Mouse (Mus musculus): ENCODE measurements around the gene Fv1. TPM values are rescaled to one million over a fixed set of nuclear protein-coding genes. Genes with fewer than 3 reads are reported as not detected.

Gene Fv1
- polyA plus RNA-seq, 1 experiment from 2014 or later = 9.0 TPM

DNA sequence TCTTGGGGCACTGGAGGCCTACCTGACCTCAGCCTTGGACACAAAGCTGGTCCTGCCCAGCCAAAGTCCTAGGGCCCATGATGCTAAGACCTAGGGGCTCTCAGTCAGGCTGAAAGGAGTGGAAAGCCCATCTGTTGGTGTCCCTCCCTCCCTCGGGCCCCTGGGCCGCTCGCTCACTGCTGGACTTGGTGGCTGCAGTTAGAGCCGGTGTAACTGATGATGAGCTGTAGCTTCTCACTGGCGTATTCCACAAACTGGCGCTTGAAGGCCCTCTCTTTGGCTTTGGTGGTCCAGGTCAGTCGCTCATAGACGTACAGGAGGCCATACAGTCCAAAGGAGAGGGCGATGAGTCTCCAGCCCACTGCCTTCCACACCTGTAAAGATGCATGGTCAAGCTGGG is 9.8 kb downstream of the Fv1 start:
- WGBS = 95% methylated on average over 9 of the region's 9 CpGs
- H3K4me2 ChIP-seq (ENCODE audit: low read length) = no peak overlapping the region
- no peaks in the 10 kb centered on the region for H3K9me3 ChIP-seq (ENCODE audit: control insufficient read depth, low read length)
- H3K4me3 ChIP-seq (ENCODE audit: low read depth, low read length) = no peak overlapping the region
- no peak overlapping the region for H3K27ac ChIP-seq (ENCODE audit: low read depth)
- no peaks in the 10 kb centered on the region for H3K4me1 ChIP-seq (replicated peaks; ENCODE audit: control insufficient read depth, insufficient read depth, low read length)
- no peaks in the 10 kb centered on the region for H3K27me3 ChIP-seq (replicated peaks; ENCODE audit: control insufficient read depth, insufficient read depth, low read length)
- DNase-seq (ENCODE audit: low spot score) (no peak), ATAC-seq (replicated peaks; ENCODE audit: low FRiP score, low TSS enrichment, low read depth) (no peak)
- H3K36me3 ChIP-seq (ENCODE audit: control insufficient read depth, insufficient read depth, low read length) = peaks cover 90% of the 10 kb centered on the region
- no peak overlapping the region for H3K9ac ChIP-seq (ENCODE audit: low read length)

DNA sequence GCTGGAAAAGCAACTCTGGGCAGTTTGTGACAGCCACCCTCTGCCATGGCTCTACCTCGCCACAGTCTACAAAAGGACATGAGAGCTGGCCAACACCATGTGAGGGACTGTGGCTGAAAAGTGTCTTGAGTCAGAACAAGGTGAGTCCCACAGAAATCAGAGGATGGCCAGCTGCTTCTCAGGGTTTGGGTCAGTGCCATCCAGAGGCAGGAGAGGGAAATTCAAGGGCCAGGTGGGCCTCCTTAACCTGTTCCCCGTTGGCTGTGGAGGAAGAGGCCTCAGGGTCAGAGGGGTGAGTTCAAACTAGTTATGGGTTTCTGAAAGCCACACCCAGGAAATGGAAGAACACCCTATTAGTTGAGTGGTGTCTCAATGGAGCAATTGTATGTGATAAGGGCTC is 10.7 kb downstream of the Fv1 start:
- peaks cover 89% of the 10 kb centered on the region for H3K36me3 ChIP-seq (ENCODE audit: control insufficient read depth, insufficient read depth, low read length)
- no peak for ATAC-seq (replicated peaks; ENCODE audit: low FRiP score, low TSS enrichment, low read depth)
- no peak overlapping the region for H3K4me2 ChIP-seq (ENCODE audit: low read length)
- H3K9me3 ChIP-seq (ENCODE audit: control insufficient read depth, low read length) = no peaks in the 10 kb centered on the region
- no peak for DNase-seq (ENCODE audit: low spot score)
- WGBS = 72% methylated on average over 2 of the region's 2 CpGs
- no peak overlapping the region for H3K4me3 ChIP-seq (ENCODE audit: low read depth, low read length)
- H3K9ac ChIP-seq (ENCODE audit: low read length) = no peak overlapping the region
- no peak overlapping the region for H3K27ac ChIP-seq (ENCODE audit: low read depth)
- no peaks in the 10 kb centered on the region for H3K27me3 ChIP-seq (replicated peaks; ENCODE audit: control insufficient read depth, insufficient read depth, low read length)
- no peaks in the 10 kb centered on the region for H3K4me1 ChIP-seq (replicated peaks; ENCODE audit: control insufficient read depth, insufficient read depth, low read length)

DNA sequence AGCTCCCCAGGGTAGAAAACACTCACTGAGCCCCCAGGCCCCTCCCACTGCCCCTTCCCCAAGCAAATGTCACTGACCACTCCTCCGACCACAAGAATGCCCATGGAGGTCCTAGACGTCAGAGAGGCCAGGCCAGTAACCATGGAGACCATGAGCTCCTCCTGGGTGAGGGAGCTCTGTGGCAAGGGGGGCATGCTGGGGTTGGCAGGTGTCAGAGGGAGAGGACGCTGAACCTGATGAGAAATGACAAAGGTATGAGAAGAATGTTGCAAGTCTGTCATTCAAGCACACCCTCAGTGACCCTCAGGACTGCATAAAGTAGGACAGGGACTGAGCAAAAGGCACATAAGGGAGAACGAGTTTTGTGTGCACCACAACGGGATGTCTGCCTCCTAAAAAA is 11.1 kb downstream of the Fv1 start:
- Histone ChIP-seq H3K36me3 (ENCODE audit: control insufficient read depth, insufficient read depth, low read length) (peaks cover 89% of the 10 kb centered on the region), H3K27ac (ENCODE audit: low read depth) (no peak overlapping the region), H3K4me3 (ENCODE audit: low read depth, low read length) (no peak overlapping the region), H3K4me2 (ENCODE audit: low read length) (no peak overlapping the region), H3K4me1 (replicated peaks; ENCODE audit: control insufficient read depth, insufficient read depth, low read length) (no peaks in the 10 kb centered on the region), H3K9me3 (ENCODE audit: control insufficient read depth, low read length) (no peaks in the 10 kb centered on the region), H3K9ac (ENCODE audit: low read length) (no peak overlapping the region), H3K27me3 (replicated peaks; ENCODE audit: control insufficient read depth, insufficient read depth, low read length) (no peaks in the 10 kb centered on the region)
- no peak for ATAC-seq (replicated peaks; ENCODE audit: low FRiP score, low TSS enrichment, low read depth)
- WGBS = 54% methylated on average over 5 of the region's 5 CpGs
- no peak for DNase-seq (ENCODE audit: low spot score)

DNA sequence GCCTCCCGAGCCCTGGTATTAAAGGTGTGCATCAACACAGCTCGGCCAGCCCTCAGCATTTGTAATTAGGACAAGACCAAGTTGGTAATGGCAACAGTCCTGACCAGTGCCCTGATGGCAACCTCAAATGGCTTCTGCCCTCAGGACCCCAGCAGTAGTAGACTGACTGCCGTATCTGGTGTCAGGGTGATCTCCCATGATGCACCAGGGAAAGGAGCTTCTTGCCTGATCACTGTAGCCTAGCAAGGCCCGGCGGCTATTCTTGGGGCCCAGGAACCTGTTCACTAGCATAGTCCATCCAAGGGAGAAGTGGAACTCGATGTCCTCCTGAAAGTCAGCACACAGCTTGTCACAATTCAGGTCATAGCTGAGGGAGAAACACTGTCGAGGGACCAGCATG is 13.0 kb downstream of the Fv1 start:
- Histone ChIP-seq H3K9ac (ENCODE audit: low read length) (no peak overlapping the region), H3K4me1 (replicated peaks; ENCODE audit: control insufficient read depth, insufficient read depth, low read length) (no peaks in the 10 kb centered on the region), H3K4me2 (ENCODE audit: low read length) (no peak overlapping the region), H3K4me3 (ENCODE audit: low read depth, low read length) (no peak overlapping the region), H3K9me3 (ENCODE audit: control insufficient read depth, low read length) (no peaks in the 10 kb centered on the region), H3K36me3 (ENCODE audit: control insufficient read depth, insufficient read depth, low read length) (peaks cover 89% of the 10 kb centered on the region), H3K27ac (ENCODE audit: low read depth) (no peak overlapping the region), H3K27me3 (replicated peaks; ENCODE audit: control insufficient read depth, insufficient read depth, low read length) (no peaks in the 10 kb centered on the region)
- 95% methylated on average over 7 of the region's 7 CpGs for WGBS
- no peak for ATAC-seq (replicated peaks; ENCODE audit: low FRiP score, low TSS enrichment, low read depth)
- no peak for DNase-seq (ENCODE audit: low spot score)

DNA sequence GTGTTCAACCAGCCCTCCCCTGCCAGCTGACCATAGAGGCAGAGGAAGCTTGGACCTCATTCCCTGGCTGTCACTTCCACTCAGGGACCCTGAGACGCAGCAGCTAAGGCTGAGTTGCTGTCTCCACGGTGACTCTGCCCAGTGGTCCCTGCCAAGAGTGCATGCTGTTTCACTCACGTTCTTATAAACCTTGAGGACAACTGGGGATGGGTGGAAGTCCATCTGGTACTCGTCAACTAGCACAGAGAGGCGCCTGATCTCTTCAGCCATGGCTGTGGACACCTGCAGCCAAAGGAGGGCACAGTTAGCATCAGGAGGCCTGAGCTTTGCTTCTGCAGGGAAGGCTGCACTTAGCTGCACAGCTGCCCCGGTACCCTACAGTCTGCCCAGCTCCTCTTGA is 14.3 kb downstream of the Fv1 start:
- Histone ChIP-seq H3K36me3 (ENCODE audit: control insufficient read depth, insufficient read depth, low read length) (peaks cover 93% of the 10 kb centered on the region), H3K4me2 (ENCODE audit: low read length) (no peak overlapping the region), H3K4me1 (replicated peaks; ENCODE audit: control insufficient read depth, insufficient read depth, low read length) (no peaks in the 10 kb centered on the region), H3K9me3 (ENCODE audit: control insufficient read depth, low read length) (no peaks in the 10 kb centered on the region), H3K27ac (ENCODE audit: low read depth) (no peak overlapping the region), H3K4me3 (ENCODE audit: low read depth, low read length) (no peak overlapping the region), H3K9ac (ENCODE audit: low read length) (no peak overlapping the region), H3K27me3 (replicated peaks; ENCODE audit: control insufficient read depth, insufficient read depth, low read length) (no peaks in the 10 kb centered on the region)
- DNase-seq (ENCODE audit: low spot score) (no peak), ATAC-seq (replicated peaks; ENCODE audit: low FRiP score, low TSS enrichment, low read depth) (no peak)
- WGBS = 78% methylated on average over 6 of the region's 6 CpGs

DNA sequence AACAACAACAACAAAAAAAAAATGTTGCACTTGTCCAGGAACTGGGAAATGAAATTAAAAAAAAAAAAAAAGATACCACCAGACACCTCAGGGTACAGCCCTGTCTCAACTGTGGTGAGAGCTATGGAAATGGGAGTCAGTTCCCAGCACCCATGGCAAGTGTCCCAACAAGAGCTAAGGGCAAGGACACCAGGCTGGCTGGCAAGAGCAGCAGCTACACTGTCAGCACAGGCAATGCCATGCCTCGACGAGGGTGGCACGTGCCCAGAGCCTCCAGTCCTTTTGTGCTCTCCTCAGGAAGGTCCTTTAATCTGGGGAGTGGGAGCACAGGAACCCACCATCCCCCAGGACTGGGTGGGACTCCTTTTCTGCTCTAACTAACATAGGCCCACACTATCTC is 15.4 kb downstream of the Fv1 start:
- Histone ChIP-seq H3K4me3 (ENCODE audit: low read depth, low read length) (no peak overlapping the region), H3K27me3 (replicated peaks; ENCODE audit: control insufficient read depth, insufficient read depth, low read length) (no peaks in the 10 kb centered on the region), H3K4me2 (ENCODE audit: low read length) (no peak overlapping the region), H3K27ac (ENCODE audit: low read depth) (no peak overlapping the region), H3K36me3 (ENCODE audit: control insufficient read depth, insufficient read depth, low read length) (peaks cover 93% of the 10 kb centered on the region), H3K9me3 (ENCODE audit: control insufficient read depth, low read length) (no peaks in the 10 kb centered on the region), H3K9ac (ENCODE audit: low read length) (no peak overlapping the region), H3K4me1 (replicated peaks; ENCODE audit: control insufficient read depth, insufficient read depth, low read length) (no peaks in the 10 kb centered on the region)
- no peak for DNase-seq (ENCODE audit: low spot score)
- no peak for ATAC-seq (replicated peaks; ENCODE audit: low FRiP score, low TSS enrichment, low read depth)
- WGBS = 95% methylated on average over 3 of the region's 3 CpGs

DNA sequence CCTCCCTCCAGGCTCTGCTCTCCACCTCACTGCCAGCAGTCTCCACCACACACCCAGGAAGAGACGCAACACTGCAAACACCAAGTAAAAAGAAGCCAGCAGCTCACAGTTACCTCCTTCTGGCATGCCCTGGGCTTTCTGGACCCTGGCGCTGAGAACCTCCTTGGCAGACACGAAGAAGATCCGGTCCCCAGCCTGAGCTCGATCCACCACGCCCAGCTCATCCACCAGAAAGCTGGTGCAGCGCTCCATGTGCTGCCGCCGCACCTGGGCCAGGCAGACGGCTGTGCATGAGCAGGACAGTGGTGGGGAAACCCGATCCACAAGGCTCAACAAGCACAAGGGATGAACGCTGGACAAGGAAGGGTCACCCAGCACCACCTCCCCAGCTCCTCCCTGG is 17.4 kb downstream of the Fv1 start:
- H3K36me3 ChIP-seq (ENCODE audit: control insufficient read depth, insufficient read depth, low read length) = peaks cover 93% of the 10 kb centered on the region
- ATAC-seq (replicated peaks; ENCODE audit: low FRiP score, low TSS enrichment, low read depth) = no peak
- H3K27ac ChIP-seq (ENCODE audit: low read depth) = no peak overlapping the region
- no peaks in the 10 kb centered on the region for H3K9me3 ChIP-seq (ENCODE audit: control insufficient read depth, low read length)
- no peak for DNase-seq (ENCODE audit: low spot score)
- no peaks in the 10 kb centered on the region for H3K4me1 ChIP-seq (replicated peaks; ENCODE audit: control insufficient read depth, insufficient read depth, low read length)
- no peaks in the 10 kb centered on the region for H3K27me3 ChIP-seq (replicated peaks; ENCODE audit: control insufficient read depth, insufficient read depth, low read length)
- no peak overlapping the region for H3K4me3 ChIP-seq (ENCODE audit: low read depth, low read length)
- no peak overlapping the region for H3K4me2 ChIP-seq (ENCODE audit: low read length)
- H3K9ac ChIP-seq (ENCODE audit: low read length) = no peak overlapping the region
- 95% methylated on average over 12 of the region's 12 CpGs for WGBS

DNA sequence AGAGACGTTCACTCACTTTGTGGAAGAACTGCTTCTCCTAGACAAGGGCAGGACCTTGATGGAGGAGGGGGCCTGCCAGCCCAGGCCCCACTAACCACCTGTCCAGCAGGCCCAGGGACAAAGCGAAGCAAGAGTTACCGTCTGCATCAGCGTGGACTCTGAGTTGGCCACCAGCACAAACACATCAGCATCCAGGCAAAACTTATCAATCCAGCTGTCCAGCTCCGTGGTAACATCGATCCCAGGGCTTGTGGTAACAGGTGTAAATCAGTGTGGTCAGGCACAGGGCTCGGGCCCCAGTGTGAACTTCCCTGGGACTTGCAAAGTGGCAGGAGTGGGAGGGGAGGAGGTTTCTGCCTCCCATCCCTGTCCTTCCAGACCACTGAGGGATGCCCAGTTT is 18.5 kb downstream of the Fv1 start:
- no peak for ATAC-seq (replicated peaks; ENCODE audit: low FRiP score, low TSS enrichment, low read depth)
- peaks cover 91% of the 10 kb centered on the region for H3K36me3 ChIP-seq (ENCODE audit: control insufficient read depth, insufficient read depth, low read length)
- H3K27ac ChIP-seq (ENCODE audit: low read depth) = no peak overlapping the region
- H3K4me3 ChIP-seq (ENCODE audit: low read depth, low read length) = no peak overlapping the region
- 88% methylated on average over 7 of the region's 7 CpGs for WGBS
- DNase-seq (ENCODE audit: low spot score) = no peak
- H3K9me3 ChIP-seq (ENCODE audit: control insufficient read depth, low read length) = no peaks in the 10 kb centered on the region
- H3K4me2 ChIP-seq (ENCODE audit: low read length) = no peak overlapping the region
- H3K9ac ChIP-seq (ENCODE audit: low read length) = no peak overlapping the region
- H3K4me1 ChIP-seq (replicated peaks; ENCODE audit: control insufficient read depth, insufficient read depth, low read length) = no peaks in the 10 kb centered on the region
- no peaks in the 10 kb centered on the region for H3K27me3 ChIP-seq (replicated peaks; ENCODE audit: control insufficient read depth, insufficient read depth, low read length)

DNA sequence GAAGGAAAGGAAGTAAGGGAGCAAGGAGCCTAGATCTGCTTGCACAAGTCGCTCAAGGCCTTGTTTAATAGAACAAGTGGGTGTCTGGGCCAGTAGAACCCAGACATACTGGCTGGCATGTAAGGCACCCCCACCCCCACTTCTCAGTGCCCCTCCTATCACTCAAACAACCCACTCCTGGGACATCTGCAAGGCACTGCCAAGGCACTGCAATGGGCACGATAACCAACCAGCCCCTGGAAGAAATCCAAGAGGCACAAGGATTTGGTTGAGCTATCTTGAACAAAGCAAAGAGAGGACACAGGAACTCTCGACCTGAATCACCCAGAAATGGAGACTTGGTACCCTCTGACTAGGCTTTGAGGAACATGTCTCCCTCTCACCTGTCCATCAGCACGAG is 19.5 kb downstream of the Fv1 start:
- Histone ChIP-seq H3K9ac (ENCODE audit: low read length) (no peak overlapping the region), H3K27me3 (replicated peaks; ENCODE audit: control insufficient read depth, insufficient read depth, low read length) (no peaks in the 10 kb centered on the region), H3K27ac (ENCODE audit: low read depth) (no peak overlapping the region), H3K36me3 (ENCODE audit: control insufficient read depth, insufficient read depth, low read length) (peaks cover 88% of the 10 kb centered on the region), H3K4me1 (replicated peaks; ENCODE audit: control insufficient read depth, insufficient read depth, low read length) (no peaks in the 10 kb centered on the region), H3K9me3 (ENCODE audit: control insufficient read depth, low read length) (no peaks in the 10 kb centered on the region), H3K4me2 (ENCODE audit: low read length) (no peak overlapping the region), H3K4me3 (ENCODE audit: low read depth, low read length) (no peak overlapping the region)
- ATAC-seq (replicated peaks; ENCODE audit: low FRiP score, low TSS enrichment, low read depth) = no peak
- DNase-seq (ENCODE audit: low spot score) = no peak
- 93% methylated on average over 4 of the region's 4 CpGs for WGBS
